Mouse (Mus musculus) hindbrain, embryonic 11.5 days (tissue): ENCODE measurements at regions not wholly inside any gene's neighbourhood (a gene's known extent, or its start where the extent isn't known, plus 50 kb on each side); places are given as distances from the start of the nearest gene placed in this dataset.

Experiments
- ATAC-seq: fragments of 200-750 bp; cut with Nextera tagmentation; 2 replicates; pipeline ENCODE4 v1.8.0; 2017; ENCODE audit warnings: mild to moderate bottlenecking, moderate TSS enrichment, moderate library complexity; ENCODE audit not compliant: low FRiP score
- DNase-seq: peaks from one replicate; pipeline ENCODE4 v3.0.0-alpha.2; 2015; ENCODE audit warnings: low spot score
- H3K27ac ChIP-seq: fragments of 300-500 bp; sonication (generic); 2 replicates; pipeline ENCODE4 v1.5.1; 2014; ENCODE audit warnings: mild to moderate bottlenecking, low read depth, low read length
- H3K27me3 ChIP-seq: fragments of 300-500 bp; sonication (generic); 2 replicates; pipeline ENCODE4 v1.6.1; 2014; ENCODE audit warnings: mild to moderate bottlenecking, low read length, moderate library complexity, mixed read lengths; ENCODE audit not compliant: control insufficient read depth, insufficient read depth
- H3K36me3 ChIP-seq: fragments of 300-500 bp; sonication (generic); 2 replicates; pipeline ENCODE4 v1.6.1; 2014; ENCODE audit warnings: mild to moderate bottlenecking, low read length, moderate library complexity, mixed read lengths; ENCODE audit not compliant: control insufficient read depth, insufficient read depth
- H3K4me1 ChIP-seq: fragments of 300-500 bp; sonication (generic); replicated peaks from 2 replicates; pipeline ENCODE4 v1.6.1; 2014; ENCODE audit warnings: low read length, mixed read lengths; ENCODE audit not compliant: control insufficient read depth, insufficient read depth
- H3K4me2 ChIP-seq: fragments of 300-500 bp; sonication (generic); replicated peaks from 2 replicates; pipeline ENCODE4 v1.6.1; 2014; ENCODE audit warnings: mild to moderate bottlenecking, low read depth, low read length
- H3K4me3 ChIP-seq: fragments of 300-500 bp; sonication (generic); 2 replicates; pipeline ENCODE4 v1.5.1; 2014; ENCODE audit warnings: low read depth, low read length
- H3K9ac ChIP-seq: fragments of 300-500 bp; sonication (generic); 2 replicates; pipeline ENCODE4 v1.6.1; 2014; ENCODE audit warnings: low read depth, low read length
- H3K9me3 ChIP-seq: fragments of 300-500 bp; sonication (generic); 2 replicates; pipeline ENCODE4 v1.6.1; 2016; ENCODE audit warnings: low read length; ENCODE audit not compliant: control insufficient read depth
- WGBS: fragments of 180-500 bp; shearing (Covaris S2); extraction: QIAGEN DNeasy Blood & Tissue Kit; methylation state at CpG from one replicate; pipeline ENCODE4 v1.1.7; 2014; 5-methylcytosine and 5-hydroxymethylcytosine counted together

DNA sequence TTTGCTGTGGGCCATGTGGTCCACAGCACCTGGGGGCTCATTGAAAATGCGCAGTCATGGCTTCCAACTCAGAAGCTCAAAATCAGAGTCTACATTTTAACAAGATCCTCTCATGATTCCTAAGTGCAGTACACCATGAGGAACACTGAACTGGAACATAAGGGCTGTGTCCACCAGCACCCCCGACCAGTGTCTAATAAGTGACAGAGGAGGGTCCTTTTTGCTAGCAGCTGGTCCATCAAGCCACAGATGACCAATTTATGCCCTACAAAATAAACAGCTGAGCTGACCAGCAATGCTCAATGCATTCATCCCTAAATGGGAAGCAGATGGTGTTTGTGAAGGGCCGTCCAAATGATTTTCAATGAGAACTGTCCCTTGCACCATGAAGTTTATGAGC is 1478.7 kb upstream of the Lrrc6 start:
- ATAC-seq (no peak), DNase-seq (no peak)
- H3K4me1 ChIP-seq, result no peaks in the 10 kb centered on the region
- no peaks in the 10 kb centered on the region for H3K36me3 ChIP-seq
- H3K9me3 ChIP-seq, result no peaks in the 10 kb centered on the region
- H3K27me3 ChIP-seq, result no peaks in the 10 kb centered on the region
- no peak overlapping the region for H3K4me3 ChIP-seq
- no peak overlapping the region for H3K27ac ChIP-seq
- no peak overlapping the region for H3K4me2 ChIP-seq
- 73% methylated on average over 3 of the region's 3 CpGs for WGBS
- no peak overlapping the region for H3K9ac ChIP-seq

DNA sequence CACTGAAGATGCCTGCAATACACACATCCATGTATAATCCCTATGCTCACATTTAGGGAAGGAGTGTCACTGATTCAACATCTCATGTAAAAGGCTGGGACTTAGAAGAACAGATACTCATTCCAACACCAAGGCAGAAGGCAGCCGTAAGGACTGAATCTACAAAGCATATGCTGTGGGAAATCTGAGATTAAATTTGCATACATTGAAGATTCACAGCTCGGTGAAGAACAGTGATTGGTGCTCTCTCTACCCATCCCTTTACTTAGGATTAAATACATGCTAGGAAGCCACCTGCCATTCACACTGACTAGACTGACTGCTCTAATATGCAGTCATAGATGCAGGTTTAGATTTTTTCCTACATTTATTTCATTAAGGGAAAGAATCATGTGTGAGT is 1476.5 kb upstream of the Lrrc6 start:
- no peak overlapping the region for H3K4me2 ChIP-seq

DNA sequence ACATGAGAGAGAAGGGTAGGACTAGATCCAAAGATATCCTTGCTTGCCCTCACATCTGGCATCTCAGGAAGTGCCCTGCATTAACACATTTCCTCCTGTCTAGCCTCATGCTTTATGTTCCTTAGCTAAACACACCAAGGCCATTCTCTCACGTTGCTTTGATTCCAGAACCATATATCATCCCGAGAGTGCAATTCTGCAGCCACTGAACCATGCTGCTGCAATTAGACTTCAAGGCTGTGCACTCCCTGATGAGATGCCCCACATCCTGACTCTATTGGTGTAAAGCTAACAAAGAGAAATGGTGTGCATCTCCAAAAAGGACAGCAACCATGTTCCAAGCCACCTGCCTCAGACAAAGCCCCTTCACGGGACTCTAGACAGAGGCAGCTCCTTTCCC is 1471.3 kb upstream of the Lrrc6 start:
- ATAC-seq, result no peak

More for the DNA sequence above, 1476.5 kb upstream of the Lrrc6 start:
- no peak for DNase-seq
- Histone ChIP-seq H3K27me3 (no peaks in the 10 kb centered on the region), H3K9me3 (no peaks in the 10 kb centered on the region), H3K4me1 (no peaks in the 10 kb centered on the region), H3K36me3 (no peaks in the 10 kb centered on the region), H3K4me3 (no peak overlapping the region), H3K27ac (no peak overlapping the region), H3K9ac (no peak overlapping the region)
- 84% methylated on average over 2 of the region's 2 CpGs for WGBS
- ATAC-seq, result no peak

DNA sequence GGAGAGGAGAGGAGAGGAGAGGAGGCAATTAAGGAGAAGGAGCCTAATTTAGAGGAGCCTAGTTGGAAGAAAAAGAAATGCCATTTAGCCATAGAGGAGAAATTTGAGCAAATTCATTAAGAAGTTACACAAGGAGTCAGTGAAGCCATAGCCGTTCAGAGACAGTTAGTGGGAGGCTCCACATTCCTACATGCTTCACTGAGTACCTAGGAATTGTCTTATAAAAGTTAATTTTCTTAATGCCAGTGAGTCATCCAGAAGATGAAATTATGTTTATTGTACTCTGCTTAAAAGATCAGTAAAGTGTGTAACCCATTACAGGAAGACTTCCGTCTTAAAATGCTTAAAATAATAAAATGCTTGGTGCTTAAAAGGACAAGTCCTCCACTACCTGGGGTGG is 1453.5 kb upstream of the Lrrc6 start:
- 69% methylated on average over 2 of the region's 2 CpGs for WGBS
- H3K9me3 ChIP-seq, result no peaks in the 10 kb centered on the region
- no peak overlapping the region for H3K4me3 ChIP-seq
- H3K27me3 ChIP-seq, result no peaks in the 10 kb centered on the region
- H3K9ac ChIP-seq, result no peak overlapping the region
- ATAC-seq (no peak), DNase-seq (no peak)
- no peaks in the 10 kb centered on the region for H3K4me1 ChIP-seq
- H3K27ac ChIP-seq, result no peak overlapping the region
- H3K4me2 ChIP-seq, result no peak overlapping the region
- no peaks in the 10 kb centered on the region for H3K36me3 ChIP-seq

More for the DNA sequence above, 1471.3 kb upstream of the Lrrc6 start:
- DNase-seq, result peak; percentile 3
- H3K27ac ChIP-seq, result no peak overlapping the region
- no peak overlapping the region for H3K9ac ChIP-seq
- H3K36me3 ChIP-seq, result no peaks in the 10 kb centered on the region
- no peak overlapping the region for H3K4me3 ChIP-seq
- H3K4me1 ChIP-seq, result no peaks in the 10 kb centered on the region
- no peak overlapping the region for H3K4me2 ChIP-seq
- 55% methylated on average over 3 of the region's 3 CpGs for WGBS
- no peaks in the 10 kb centered on the region for H3K27me3 ChIP-seq
- H3K9me3 ChIP-seq, result no peaks in the 10 kb centered on the region

DNA sequence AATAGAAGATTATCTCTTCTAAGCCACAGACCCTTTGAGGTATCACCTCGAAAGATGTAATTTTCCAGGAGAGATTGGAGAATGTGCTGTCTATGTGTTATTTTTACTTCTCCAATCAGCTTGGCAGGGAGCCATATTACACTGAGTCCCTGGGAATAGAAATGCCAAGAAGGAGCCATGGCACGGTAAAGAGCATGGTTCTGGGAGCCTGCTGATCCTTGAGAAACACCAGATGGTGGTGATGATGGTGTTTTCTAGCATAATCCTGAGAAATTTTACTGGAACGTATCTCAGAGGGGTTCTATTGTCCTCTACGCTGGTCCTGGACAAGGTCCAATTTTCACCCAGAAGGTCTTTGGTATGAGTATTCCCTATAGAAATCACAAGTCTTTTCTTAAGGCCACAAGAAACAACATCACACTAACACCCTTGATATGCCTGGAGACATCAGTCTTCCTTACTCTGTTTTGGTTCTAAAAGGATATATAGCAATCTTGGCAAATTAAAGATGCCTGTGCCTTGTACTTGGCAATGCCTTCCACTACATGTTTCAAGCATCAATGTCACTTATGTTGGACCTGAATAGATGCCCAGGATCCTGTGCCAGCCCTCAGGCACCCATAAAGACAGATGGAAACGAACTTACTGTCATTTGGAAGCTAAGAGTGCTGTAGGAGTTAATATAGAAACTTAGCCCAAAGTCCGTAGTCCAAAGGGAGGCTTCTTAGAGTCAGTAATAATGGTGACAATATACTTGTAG is 1449.8 kb upstream of the Lrrc6 start:
- no peaks in the 10 kb centered on the region for H3K4me1 ChIP-seq
- DNase-seq (no peak), ATAC-seq (no peak)
- no peak overlapping the region for H3K27ac ChIP-seq
- no peaks in the 10 kb centered on the region for H3K36me3 ChIP-seq
- no peaks in the 10 kb centered on the region for H3K27me3 ChIP-seq
- H3K4me2 ChIP-seq, result no peak overlapping the region
- no peak overlapping the region for H3K4me3 ChIP-seq
- H3K9ac ChIP-seq, result no peak overlapping the region
- WGBS, result 84% methylated on average over 6 of the region's 6 CpGs
- H3K9me3 ChIP-seq, result no peaks in the 10 kb centered on the region

DNA sequence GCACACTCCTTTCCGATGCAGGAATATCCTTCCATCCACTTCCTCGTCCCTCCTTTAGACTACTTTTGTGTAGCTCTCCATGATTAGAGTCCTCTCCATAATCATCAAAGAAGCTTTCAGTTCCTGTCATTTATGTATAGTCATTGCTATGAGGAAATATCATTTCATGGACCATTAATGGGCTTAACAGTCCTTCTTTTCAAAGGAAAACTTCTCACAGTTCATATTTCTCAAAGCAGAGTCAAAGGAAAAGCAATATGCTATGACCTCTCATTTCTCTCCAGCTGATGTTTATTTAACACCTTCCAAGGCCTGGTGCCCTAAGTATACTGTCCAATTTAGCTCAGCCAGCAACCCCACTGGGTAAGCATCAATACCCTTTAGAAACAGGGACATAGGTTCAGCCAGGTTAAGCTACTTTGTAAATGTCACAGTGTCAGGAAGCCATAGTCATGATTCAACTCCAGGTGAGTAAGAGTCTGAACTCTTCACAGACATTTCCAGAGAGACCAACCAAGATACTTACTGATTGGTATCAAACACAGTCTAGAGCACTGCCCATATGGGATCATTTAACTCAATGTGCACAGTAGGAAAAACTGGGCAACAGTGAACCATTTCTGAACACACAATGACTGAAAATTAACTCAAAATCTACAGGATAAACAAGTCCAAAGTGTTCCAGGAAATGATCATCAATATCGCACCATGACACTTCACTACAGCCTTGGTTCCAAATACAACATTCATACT is 1443.8 kb upstream of the Lrrc6 start:
- Histone ChIP-seq H3K9ac (no peak overlapping the region), H3K27ac (no peak overlapping the region), H3K4me2 (no peak overlapping the region), H3K27me3 (no peaks in the 10 kb centered on the region), H3K9me3 (no peaks in the 10 kb centered on the region), H3K36me3 (no peaks in the 10 kb centered on the region), H3K4me1 (no peaks in the 10 kb centered on the region), H3K4me3 (no peak overlapping the region)
- ATAC-seq (no peak), DNase-seq (no peak)
- 93% methylated on average over 3 of the region's 3 CpGs for WGBS

DNA sequence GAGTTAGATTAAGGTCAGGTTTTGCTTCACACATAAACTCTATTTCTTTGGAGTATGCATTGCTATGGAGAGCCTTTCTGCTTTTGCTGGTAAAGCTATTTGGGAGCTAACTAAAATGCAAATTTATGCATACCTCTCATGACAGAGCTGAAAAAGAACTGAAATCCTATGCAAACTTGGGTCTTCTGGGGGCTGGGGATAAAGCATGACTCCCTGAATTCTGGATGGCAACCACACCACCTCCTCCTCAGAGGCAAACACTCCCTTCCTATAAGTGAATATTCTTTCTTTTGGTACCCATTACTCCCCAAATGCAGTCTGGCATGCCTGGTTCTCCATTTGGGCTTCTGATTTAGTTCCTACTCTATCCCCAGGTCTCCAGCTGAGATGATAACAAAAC is 1442.3 kb upstream of the Lrrc6 start:
- no peak for ATAC-seq
- H3K36me3 ChIP-seq, result no peaks in the 10 kb centered on the region

DNA sequence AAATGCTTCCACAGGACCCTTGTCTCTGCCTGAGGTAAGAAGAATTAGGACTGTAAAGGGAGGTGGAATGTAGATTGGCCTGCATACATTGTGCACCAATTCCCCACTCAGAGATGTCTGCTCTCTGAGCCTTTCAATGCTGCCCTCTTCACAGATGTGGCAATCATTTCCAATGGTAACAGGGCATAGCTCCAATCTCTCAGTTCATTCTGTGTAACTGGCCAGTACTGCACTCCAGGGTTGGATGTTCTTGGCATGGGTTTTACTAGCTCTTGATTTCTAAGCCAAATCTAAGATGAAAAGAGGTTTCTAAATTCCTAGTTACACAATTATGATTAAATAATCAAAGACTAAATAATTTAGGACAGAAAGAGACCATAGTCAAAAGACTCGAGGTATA is 1439.8 kb upstream of the Lrrc6 start:
- Histone ChIP-seq H3K9me3 (no peaks in the 10 kb centered on the region), H3K36me3 (no peaks in the 10 kb centered on the region), H3K9ac (no peak overlapping the region), H3K27me3 (no peaks in the 10 kb centered on the region), H3K4me2 (no peak overlapping the region), H3K4me1 (no peaks in the 10 kb centered on the region), H3K27ac (no peak overlapping the region), H3K4me3 (no peak overlapping the region)
- 91% methylated on average over 1 of the region's 1 CpGs for WGBS
- DNase-seq (no peak), ATAC-seq (no peak)

More for the DNA sequence above, 1442.3 kb upstream of the Lrrc6 start:
- Histone ChIP-seq H3K4me3 (no peak overlapping the region), H3K9me3 (no peaks in the 10 kb centered on the region), H3K9ac (no peak overlapping the region), H3K4me2 (no peak overlapping the region), H3K27ac (no peak overlapping the region), H3K4me1 (no peaks in the 10 kb centered on the region), H3K27me3 (no peaks in the 10 kb centered on the region)
- DNase-seq, result no peak

DNA sequence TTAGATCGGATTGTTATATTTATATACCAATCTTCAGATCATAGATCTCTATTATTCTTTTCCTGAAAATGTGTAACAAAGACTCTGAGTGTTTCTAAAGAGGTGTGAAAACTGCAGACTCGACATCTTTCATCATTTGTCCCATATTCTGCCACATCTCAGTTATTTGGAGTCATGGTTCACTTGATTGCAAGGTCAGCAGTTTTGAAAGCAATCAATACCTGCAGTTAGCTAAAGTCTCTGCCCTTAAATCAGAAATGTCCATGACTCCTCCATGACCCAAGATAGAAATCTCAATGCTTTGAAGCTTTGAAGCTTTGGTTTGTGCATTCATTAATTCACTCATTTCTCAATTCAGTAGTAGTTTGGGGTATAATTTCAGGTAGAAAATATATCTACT is 1424.2 kb upstream of the Lrrc6 start:
- H3K4me1 ChIP-seq, result no peaks in the 10 kb centered on the region
- H3K4me3 ChIP-seq, result no peak overlapping the region
- no peak overlapping the region for H3K4me2 ChIP-seq
- no peak for DNase-seq
- no peaks in the 10 kb centered on the region for H3K36me3 ChIP-seq
- no peak overlapping the region for H3K27ac ChIP-seq
- 71% methylated on average over 2 of the region's 2 CpGs for WGBS
- H3K9me3 ChIP-seq, result no peaks in the 10 kb centered on the region
- no peaks in the 10 kb centered on the region for H3K27me3 ChIP-seq
- ATAC-seq, result no peak
- H3K9ac ChIP-seq, result no peak overlapping the region
